Mouse (Mus musculus) urinary bladder, postnatal 4 days (tissue): ENCODE measurements around the gene Trim65.
"Not testable (repeated sequence)": the region's sequence is repeated elsewhere in the genome, so short reads cannot be mapped to it uniquely, and the experiment has no call there.

Experiments used
- DNase-seq, 2 experiments: peaks; one replicate each; pipeline ENCODE4 v3.0.0; 2021 to 2022; ENCODE audit warnings: low spot score in 2 of 2

Trim65 gene

DNA sequence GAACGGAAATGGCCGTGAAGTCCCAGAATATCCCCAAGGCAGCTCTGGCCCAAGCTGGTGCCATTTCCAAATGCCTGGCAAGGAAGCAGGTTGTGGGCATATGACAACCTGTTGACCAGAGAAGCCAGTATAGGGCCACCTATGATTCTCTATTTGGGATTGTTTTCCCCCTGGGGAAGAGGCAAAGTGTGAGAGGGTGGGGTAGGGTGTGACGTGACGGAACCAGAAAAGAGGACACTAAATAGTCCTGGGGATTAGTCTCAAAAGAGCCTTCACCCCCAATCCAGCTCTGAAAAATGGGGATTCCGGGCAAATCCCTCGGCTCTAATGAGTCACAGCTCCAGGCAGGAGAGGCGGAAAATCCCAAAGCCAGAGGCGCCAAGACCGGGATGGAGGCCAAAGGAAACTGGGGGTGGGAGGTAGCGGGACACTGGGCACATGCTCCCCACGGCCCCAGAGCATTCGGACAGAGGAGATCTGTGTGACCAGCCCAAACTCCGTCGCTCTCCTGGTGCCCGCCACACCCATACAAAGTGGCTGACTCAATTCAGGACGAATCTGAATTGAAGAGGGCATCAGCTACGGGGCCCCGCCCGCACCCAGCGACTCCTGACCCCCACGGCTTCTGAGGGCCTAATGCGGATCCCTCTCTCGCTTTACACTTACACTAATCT, 22.3 kb downstream of the Trim65 start:
- DNase-seq: peak in 1 of 2 experiments; percentile 45

DNA sequence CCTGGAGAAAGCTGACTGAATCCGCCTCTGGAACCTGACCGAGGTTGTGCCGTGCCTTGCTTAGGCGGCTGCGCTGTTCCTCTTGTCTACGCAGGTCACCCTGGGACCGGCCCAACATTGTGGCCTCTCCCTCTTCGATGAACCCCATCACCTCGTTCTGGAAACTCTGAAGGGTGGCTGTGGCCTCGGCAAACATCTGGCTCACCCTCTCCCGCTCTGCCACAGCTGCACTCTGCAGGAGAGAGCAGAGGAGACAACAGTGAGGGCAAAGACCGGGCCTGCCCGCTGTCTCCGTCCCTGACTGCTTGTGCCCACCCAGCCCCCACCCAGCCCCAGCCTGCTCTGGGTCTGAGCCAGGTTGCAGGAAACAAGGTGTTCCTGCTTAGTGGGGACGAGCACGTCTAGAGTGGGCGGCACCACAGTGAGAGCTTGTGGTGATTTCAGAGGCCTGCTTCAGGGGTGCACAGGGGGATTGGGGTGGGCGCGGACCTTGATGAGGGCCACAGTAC, 23.1 kb downstream of the Trim65 start:
- peak in 1 of 2 experiments; percentile 24 for DNase-seq

DNA sequence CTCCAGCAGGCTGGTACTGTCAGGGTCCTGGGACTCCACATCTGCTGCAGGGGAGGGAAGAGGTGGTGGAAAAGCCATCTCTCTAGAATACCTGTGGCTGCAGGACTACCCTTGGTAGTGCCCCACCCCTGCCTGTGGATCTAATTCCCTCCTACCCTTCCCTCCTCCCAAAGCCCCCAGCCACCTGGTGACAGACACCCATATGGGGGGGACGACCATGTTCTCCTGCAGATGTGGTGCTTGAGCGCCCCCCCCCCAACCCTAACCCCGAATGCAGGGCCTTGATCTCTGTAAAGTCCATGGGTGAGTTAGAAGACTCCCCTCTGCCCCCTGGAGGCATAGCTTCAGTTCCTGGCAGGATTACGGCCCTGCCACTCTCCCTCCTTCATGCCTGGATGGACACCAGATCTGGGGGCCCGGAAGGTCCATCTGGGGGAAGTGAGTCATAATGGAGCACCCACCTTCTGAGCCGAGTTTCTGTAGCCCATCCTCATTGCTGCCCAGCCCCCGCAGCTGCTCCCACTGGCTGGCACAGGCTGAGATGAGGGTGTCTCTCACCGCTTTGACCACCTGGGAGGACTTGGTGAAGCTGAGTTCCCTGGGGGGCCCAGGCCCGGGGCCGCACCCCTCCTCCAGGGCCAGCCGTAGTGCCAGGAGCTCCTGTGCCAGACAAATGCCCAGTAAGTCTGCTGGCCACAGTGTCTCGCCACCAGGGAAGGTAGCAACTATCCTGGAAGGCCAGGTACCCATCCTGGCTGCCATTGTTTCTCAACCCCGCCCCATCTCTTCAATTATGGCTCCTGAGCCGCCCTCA, 23.8 kb downstream of the Trim65 start:
- peak in 1 of 2 experiments; percentile 24 for DNase-seq

DNA sequence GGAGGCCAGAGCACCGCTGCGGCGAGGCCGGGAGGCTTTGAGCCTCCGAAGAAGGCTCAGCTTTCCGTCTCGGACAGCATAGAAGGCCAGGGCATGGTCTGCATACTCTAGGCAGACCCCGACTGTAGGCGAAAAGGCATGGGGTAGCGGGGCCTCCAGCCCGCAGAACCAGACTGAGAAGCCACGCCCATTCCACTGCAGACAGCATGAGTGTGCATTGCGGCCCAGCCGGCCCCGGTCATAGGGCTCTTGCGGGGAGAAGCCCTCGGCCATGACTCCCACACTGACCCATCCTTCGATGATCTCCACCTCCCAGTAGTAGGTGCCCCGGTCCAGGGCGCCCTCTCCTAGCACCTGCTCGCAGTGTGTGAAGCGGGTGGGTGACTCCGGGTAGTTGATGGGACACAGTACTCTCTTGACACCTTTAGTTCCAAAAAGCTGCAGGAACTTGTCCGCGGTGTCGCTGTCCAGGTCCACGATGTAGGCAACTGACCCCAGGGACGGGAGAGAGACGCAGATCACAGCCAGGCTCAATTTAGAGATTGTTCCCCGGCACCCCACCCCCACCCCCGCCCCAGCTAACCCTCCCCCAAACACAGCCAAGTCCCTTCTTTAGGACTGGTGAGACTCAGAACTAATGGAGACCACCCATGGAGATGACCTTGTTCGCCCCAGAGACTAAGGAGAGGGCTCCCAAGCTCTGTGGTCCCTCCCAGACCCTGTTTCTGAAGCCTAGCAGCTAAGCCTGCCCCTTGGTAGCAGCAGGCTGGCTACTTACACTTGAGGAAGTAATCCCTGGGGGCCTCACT, 24.6 kb downstream of the Trim65 start:
- DNase-seq: peak in 1 of 2 experiments; percentile 23

DNA sequence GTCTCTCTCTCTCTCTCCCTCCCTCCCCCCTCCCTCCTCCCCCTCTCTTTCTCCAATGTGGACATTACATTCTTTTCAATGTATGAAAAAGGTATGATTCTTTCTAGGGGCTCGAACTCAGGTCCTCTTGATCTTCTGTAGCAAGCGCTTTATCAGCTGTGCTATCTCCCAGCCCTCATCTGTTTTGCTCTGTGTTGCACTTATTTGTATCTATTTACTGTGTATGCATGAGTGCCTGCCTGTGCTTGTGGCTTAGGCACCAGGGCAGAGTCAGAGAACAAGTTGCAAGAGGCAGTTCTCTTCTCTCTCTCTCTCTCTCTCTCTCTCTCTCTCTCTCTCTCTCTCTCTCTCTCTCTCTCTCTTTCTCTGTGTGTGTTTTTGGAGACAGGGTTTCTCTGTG, 25.9 kb downstream of the Trim65 start:
- DNase-seq: no peak

DNA sequence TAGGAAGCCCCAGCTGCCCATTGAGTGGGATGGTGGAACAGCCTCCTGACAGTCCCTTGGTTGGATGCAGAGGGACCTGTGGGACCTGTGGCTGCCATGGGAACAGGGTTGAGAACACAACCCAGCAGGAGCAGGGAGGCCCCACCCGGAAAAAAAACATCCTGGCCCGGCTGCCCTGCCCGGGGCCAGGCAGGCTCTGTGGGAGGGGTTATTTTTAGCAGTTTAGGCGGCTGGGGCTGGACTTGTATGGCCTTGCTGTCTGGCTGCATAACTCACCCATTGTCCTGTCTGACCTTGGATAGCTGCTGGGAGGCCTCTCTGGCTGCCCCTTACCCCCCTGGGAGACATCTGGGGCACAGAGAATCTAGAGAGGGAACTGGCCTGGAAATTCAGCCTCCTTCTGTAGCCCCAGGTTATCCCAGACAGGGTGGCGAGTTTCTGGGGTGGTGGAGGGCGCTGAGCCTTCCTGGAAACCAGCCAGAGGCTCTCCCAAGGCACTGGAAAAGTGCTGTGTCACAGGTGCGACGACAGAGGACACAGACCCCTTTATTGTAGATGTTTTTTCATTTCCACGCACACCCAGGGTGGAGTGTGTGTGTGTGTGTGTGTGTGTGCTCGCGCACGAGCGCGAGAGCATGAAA, 26.8 kb downstream of the Trim65 start:
- DNase-seq: peak in 1 of 2 experiments; percentile 74

DNA sequence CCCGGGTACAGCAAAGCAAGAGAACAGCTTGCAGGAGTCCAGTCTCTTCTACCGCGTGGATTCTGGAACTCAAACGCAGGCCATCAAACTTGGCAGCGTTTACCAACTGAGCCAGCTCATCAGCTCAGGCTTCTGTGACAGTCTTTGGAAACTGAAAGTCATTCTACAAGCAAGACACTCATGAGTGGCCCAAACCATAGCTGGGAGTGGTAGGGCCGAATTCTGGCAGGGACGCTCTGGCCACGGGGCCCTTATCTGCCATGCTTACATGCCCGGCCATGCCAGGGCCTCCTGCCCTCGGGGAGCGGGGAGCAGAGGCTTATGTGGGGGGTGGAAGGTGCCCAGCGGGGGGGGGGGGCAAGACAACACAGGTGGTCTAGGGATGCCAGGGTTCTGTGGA, 27.4 kb downstream of the Trim65 start:
- DNase-seq: peak in 1 of 2 experiments; percentile 22

DNA sequence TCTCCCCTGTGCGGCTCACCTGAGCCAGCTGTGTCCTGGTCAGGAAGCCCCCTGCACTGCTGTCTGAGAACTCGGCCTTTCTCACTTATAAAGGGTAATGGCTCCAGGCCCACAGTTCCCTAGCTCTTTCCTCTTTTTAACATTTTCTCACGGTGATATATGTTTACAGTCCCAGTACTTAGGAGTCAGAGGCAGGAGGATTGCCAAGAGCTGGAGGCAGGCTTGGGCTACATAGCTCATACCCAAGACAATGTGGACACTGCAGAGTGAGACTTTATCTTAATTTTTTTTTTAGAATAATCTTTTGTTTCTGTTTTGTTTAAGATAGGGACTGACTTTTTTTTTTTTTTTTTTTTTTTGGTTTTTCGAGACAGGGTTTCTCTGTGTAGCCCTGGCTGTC, 28.5 kb downstream of the Trim65 start:
- no peak for DNase-seq

DNA sequence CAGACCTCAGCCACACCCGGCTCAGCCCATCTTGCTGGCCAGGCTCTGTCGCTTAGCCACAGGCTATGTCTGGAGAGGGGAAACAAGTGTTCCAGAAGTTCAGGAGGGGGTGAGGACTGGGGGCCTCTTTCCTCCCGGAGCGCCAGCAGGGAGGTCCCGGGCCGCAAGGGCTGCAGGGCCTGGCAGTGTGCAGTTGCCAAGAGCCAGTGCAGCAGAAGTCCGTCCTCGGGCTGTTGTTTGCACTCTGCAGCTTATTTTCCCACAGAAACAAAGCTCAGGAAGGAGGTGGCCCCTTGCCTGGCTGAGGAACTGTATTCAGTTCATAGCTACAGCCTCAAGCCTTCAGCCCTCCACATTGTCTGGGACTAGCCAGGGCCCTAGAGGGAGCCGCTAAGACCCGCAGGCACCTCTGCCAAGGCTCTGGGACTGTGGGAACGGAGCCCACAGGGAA, 29.0 kb downstream of the Trim65 start:
- DNase-seq: peak in 1 of 2 experiments; percentile 67

DNA sequence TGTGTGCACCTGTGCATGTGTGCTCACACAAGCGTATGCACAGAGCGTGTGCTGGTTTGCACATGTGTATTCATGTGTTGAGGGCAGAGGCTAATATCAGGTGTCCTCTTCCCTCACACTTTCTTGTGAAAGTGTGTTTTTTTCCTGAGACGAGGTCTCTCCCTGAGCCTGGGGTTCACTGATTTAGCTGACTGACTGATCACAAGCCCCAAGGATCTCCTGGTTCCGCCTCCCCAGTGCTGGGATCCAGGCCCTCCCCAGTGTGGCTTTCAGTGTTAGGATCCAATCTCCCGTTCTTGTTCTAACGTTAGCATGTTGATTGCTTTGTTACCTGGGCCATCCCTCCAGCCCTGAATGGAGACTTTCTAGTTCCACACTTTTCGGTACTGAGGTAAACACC, 30.1 kb downstream of the Trim65 start:
- no peak for DNase-seq

DNA sequence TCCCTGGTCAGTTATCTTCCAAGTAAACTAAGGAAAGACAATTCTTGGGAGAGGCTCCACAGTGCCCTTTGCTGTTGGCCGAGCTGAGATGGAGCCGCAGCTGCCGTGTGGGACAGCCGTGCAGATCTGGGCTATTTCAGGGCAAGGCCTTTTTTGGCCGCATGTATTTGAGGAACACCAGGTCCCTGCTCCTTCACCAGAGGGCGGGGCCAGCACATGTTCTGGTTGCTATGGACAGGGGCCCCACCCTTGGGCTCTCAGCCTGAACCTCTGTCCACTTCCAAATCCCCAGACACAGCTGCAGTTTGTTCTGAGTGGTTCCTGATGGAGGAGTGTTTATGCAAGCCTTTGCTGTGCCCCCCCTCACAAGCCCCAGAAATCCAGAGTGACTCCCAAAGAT, 30.5 kb downstream of the Trim65 start:
- peak in 1 of 2 experiments; percentile 81 for DNase-seq

DNA sequence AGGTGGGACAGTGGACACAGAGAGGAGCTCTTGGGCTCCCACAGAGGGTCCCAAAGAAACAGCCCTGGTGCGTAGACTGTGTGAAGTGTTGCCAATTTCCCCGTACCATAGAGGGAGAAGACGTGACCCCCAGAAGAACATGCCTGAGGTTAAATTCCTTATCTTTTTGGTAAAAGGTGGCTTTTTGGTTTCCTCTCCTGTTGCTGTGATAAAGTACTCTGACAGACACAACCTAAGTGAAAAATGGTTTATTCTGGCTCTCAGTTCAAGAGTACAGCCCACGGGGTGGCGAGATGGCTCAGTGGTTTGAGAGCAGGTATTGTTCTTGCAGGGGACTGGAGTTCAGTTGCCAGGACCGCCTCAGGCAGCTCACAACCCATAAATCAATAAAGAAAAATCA, 31.5 kb downstream of the Trim65 start:
- DNase-seq: no peak

DNA sequence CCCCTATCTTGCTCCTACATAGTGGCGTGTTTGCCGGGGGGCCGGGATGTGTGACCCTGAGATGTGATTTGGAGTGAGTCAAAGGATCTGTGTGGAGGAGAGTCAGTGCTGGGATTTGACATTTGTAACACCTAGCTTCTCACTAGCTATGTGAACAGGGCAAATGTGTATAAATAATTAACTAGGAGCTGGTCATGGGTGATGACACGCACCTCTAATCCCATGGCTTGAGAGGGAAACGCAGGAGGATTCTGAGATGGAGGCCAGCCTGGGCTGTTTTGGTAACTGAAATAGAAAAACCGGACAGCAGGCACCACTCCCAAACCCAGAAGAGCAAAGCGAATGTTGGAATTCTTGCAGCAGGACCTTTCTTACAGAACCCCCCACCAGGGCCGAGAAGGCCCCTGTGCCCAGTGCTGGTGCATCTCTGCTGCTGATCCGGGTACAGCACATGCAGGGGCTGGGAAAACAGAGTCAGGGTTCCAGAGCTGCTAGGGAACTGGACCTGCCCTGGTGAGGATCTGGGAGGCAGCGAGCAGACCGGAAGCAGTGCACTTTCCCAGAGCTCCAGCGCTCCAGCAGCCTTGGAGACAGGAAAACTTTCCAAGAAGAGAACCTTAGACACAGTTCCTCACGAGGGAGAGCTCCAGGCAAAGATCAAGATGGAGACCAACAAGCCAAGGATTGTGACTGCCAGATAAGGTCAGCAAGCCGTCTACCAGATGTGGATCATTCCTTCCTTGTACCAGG, 32.0 kb downstream of the Trim65 start:
- no peak for DNase-seq

DNA sequence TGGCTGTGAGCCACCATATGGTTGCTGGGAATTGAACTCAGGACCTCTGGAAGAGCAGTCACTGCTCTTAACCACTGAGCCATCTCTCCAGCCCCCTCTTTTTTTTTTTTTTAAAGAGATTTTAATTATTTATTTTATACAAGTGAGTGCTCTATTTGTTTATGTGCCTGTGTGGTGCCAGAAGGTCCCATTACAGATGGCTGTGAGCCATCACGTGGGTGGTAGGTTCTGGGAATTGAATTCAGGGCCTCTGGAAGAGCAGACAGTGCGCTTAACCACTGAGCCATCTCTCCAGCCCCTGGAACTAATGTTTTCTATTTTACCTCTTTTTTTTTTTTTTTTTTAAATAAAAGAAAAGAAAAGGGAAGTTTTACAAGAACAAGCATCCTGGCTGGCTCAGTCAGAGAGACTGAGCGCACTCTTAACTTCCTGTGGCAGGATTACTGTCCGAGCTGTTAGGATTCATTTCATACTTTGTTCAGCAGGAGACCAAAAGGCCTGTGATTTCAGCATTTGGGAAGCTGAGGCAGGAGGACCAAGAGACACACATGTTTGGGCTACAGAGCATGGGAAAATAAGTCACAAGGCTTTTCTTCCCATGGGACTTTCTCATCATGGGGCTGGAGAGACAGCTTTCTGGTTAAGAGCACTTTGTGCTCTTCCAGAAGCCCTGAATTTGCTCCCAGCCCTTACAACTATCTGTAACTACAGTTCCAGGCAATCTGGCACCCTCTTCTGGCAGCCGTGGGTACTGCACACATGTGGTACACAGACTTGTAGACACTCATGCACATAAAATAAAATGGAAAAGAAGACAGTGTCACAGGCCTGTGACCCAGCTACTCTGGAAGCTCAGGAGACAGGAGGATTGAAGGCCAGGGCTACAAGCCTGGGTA, 34.5 kb downstream of the Trim65 start:
- no peak for DNase-seq

DNA sequence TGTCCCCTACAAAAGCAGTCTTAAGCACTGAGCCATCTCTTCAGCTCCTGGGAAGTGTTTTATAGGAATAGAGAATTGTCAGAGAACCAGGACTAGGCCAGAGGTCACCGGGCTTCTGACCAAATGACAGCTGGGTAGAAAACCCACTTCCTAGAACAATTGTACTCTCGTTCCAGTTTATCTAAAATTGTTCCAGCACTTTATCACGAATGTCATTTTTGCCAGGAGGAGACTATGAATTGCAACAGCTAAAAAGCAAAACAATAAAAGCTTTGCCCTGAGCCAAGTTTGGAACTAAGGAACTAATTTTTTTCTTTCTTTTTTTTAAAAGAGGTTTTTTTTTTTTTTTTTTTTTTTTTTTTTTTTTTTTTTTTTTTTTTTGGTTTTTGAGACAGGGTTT, 35.4 kb downstream of the Trim65 start:
- no peak for DNase-seq

DNA sequence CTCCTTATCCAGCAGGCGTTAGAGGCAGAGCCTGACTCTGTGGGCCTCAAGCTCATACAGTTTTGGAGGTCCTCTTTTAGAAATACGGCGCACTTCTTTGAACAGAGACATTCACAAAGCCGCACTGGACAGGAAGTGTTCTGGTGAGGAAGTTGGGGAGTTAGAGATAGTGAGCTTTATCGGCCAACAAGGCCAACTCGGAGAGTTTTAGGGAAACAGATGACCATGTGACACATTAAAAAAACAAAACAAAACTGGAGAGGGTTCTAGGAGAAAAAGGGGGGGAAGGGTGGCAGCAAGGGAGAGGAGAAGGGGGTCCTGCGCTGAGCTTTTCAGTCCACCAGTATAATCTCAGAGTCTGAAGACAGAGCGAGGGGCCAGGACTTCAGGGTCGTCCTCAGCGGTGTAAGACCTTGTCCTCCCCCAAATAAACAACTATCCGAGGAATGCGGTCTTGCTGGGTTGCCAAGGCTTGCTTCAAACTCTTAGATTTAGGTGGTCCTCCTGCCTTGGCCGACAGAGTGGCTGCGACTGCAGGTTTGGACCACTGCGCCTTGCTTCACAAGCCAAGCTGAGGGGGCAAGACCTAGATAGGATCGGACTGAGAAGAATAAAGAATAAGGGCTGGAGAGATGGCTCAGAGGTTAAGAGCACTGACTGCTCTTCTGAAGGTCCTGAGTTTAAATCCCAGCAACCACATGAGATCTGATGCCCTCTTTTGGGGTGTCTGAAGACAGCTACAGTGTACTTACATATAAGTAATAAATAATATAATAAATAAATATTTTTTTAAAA, 37.0 kb downstream of the Trim65 start:
- DNase-seq: no peak

DNA sequence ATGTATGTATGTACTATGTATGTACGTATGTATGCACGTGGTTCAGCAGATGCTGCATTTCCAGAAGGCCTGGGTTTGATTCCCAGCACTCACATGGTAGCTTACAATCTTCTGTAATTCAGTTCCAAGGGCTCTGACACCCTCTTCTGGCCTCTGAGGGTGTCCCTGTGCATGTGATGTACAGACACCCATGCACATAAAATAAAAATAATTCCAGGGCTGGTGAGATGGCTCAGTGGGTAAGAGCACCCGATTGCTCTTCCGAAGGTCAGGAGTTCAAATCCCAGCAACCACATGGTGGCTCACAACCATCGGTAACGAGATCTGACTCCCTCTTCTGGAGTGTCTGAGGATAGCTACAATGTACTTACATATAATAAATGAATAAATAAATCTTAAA, 38.0 kb downstream of the Trim65 start:
- not testable (repeated sequence) for DNase-seq

DNA sequence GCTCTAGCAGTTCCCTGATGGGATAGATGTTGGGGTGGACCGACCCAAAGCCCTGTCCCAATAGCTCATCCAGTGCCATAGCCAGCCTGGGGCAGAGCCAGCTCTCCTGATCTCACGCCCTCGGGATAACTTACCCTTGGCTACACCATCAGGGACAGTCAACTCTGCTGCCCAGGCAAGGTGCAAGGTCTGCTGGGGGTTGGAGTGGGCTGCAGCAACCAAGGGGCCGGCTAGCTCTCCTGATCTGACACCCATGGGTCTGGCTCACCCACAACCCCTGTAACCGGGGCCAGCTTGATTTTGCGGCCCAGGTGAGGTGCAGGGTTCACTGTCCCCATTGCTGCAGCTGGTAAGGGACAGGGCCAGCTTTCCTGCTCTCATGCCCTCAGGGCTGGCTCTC, 39.3 kb downstream of the Trim65 start:
- no peak for DNase-seq

DNA sequence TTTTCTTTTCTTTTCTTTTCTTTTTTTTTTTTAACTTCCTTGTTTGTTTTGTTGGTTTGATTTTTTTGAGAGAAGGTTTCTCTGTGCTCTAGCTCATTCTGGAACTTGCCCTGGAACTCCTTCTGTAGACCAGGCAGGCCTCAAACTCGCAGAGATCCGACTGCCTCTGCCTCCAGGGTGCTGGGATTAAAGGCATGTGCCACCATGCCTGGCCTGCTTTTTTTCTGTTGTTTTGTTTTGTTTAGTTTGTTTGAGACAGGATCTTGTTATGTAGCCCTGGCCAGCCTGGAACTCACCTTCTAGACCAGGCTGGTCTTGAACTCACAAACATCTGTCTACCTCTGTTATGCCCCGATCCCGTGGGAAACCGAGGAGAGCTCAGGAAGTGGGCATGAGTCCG, 41.4 kb downstream of the Trim65 start:
- DNase-seq: no peak
